Comparison of ENCODE assay signal across 26 mouse cellular contexts in genomic region chr7:127880431-127880830, GRCm38 (mm10). TPM values are rescaled to one million over a fixed set of nuclear protein-coding genes. Genes with fewer than 3 reads are reported as not detected.
DNase-seq lines count a peak whose midpoint lies in the region; ATAC-seq and TF ChIP-seq lines count a peak whose summit lies in the region.
"Had no signal": no experiment of that assay in that cellular context is flagged by ENCODE, and none has a peak within 500 bp of the region (broad histone marks: within the 10 kb centered on the region; RNA-seq: fewer than 3 reads in every experiment).

No protein-coding gene starts in this region.

- no peaks in the 10 kb centered on the region for H3K4me1 ChIP-seq in lung, embryonic 14.5 days (ENCODE audit: insufficient read depth)
- no peaks in the 10 kb centered on the region for H3K4me1 ChIP-seq in lung, postnatal 0 days (ENCODE audit: insufficient read depth, low read depth, low read length)
- H3K4me1 ChIP-seq in ES-Bruce4 (ENCODE audit: control insufficient read depth, insufficient read depth, low read length) = no peaks in the 10 kb centered on the region

- H3K4me2 ChIP-seq in lung, embryonic 14.5 days = no peak overlapping the region
- no peak overlapping the region for H3K4me2 ChIP-seq in lung, postnatal 0 days (replicated peaks; ENCODE audit: low read depth, low read length)
- H3K4me2 ChIP-seq: embryonic facial prominence, embryonic 13.5 days; embryonic facial prominence, embryonic 15.5 days; forebrain, embryonic 12.5 days had no signal

- no peak overlapping the region for H3K9ac ChIP-seq in lung, embryonic 14.5 days
- no peak overlapping the region for H3K9ac ChIP-seq in lung, postnatal 0 days (replicated peaks; ENCODE audit: low read depth)
- no peak overlapping the region for H3K9ac ChIP-seq in ES-Bruce4 (ENCODE audit: low read depth, poor library complexity, severe bottlenecking)
- H3K9ac ChIP-seq: embryonic facial prominence, embryonic 13.5 days; embryonic facial prominence, embryonic 15.5 days; forebrain, embryonic 12.5 days had no signal

- no peak for TF ChIP-seq EP300 in lung, postnatal 0 days (IDR thresholded peaks at IDR 0.05)
- no peak for TF ChIP-seq EP300 in ES-Bruce4 (IDR thresholded peaks at IDR 0.05; ENCODE audit: insufficient read depth, low read depth, low read length)

- ATAC-seq in lung, embryonic 14.5 days (ENCODE audit: insufficient read depth) = no peak
- no peak for ATAC-seq in lung, postnatal 0 days
- ATAC-seq: CD4-positive, CD25-positive, alpha-beta regulatory T cell, adult 4 months; forebrain, embryonic 14.5 days; forebrain, embryonic 16.5 days had no signal

- peak; percentile 22 for DNase-seq in cerebellum, adult 9-11 months
- DNase-seq in cerebellum, adult 11 months = no peak
- no peak for DNase-seq in lung, embryonic 14.5 days
- no peak for DNase-seq in lung, postnatal 0 days (ENCODE audit: low spot score)
- DNase-seq: adrenal gland, adult 2 months; adrenal gland, postnatal 10 days; adrenal gland, postnatal 25 days; B cell, adult 2 months; cerebellum, adult 11-12 months; cerebellum, adult 2 months; cerebellum, adult 9-10 months; cerebellum, postnatal 14 days; cerebellum, postnatal 36 days; embryo, embryonic 11 days had no signal

- TF ChIP-seq CTCF in lung, embryonic 14.5 days (IDR thresholded peaks at IDR 0.05; ENCODE audit: low read depth) = 0 out of 2 replicates have a peak, but pooled peaks have one; percentile 3
- TF ChIP-seq CTCF in lung, postnatal 0 days (IDR thresholded peaks at IDR 0.05) = no peak
- TF ChIP-seq CTCF in ES-Bruce4 (IDR thresholded peaks at IDR 0.05; ENCODE audit: low read depth, low read length) = peak; percentile 4

- no peak overlapping the region for H3K27ac ChIP-seq in lung, embryonic 14.5 days (ENCODE audit: low read depth)
- H3K27ac ChIP-seq in lung, postnatal 0 days (ENCODE audit: low read length) = no peak overlapping the region
- H3K27ac ChIP-seq in ES-Bruce4 (ENCODE audit: insufficient read depth, low read length) = no peak overlapping the region
- H3K27ac ChIP-seq: embryonic facial prominence, embryonic 13.5 days; embryonic facial prominence, embryonic 15.5 days; forebrain, embryonic 10.5 days; forebrain, embryonic 12.5 days had no signal

- 82% methylated on average over 12 of the region's 12 CpGs for WGBS in lung, embryonic 14.5 days
- WGBS in lung, postnatal 0 days = 82% methylated on average over 12 of the region's 12 CpGs

- no peaks in the 10 kb centered on the region for H3K9me3 ChIP-seq in lung, embryonic 14.5 days (ENCODE audit: low read depth, low read length)
- H3K9me3 ChIP-seq in lung, postnatal 0 days (ENCODE audit: low read length) = no peaks in the 10 kb centered on the region
- no peaks in the 10 kb centered on the region for H3K9me3 ChIP-seq in ES-Bruce4 (replicated peaks; ENCODE audit: control insufficient read depth, insufficient read depth, low read length, poor library complexity, severe bottlenecking)
- H3K9me3 ChIP-seq: embryonic facial prominence, embryonic 13.5 days; embryonic facial prominence, embryonic 15.5 days; forebrain, embryonic 12.5 days had no signal

- no peak for TF ChIP-seq POLR2A in ES-Bruce4 (IDR thresholded peaks at IDR 0.05; ENCODE audit: insufficient read depth, low read length)

- no peaks in the 10 kb centered on the region for H3K27me3 ChIP-seq in lung, embryonic 14.5 days (ENCODE audit: insufficient read depth, low read length)
- H3K27me3 ChIP-seq in lung, postnatal 0 days (replicated peaks; ENCODE audit: insufficient read depth, low read length) = no peaks in the 10 kb centered on the region
- no peaks in the 10 kb centered on the region for H3K27me3 ChIP-seq in ES-Bruce4 (ENCODE audit: control insufficient read depth, insufficient read depth, low read length, poor library complexity, severe bottlenecking)
- H3K27me3 ChIP-seq: CH12.LX; embryonic facial prominence, embryonic 13.5 days; embryonic facial prominence, embryonic 15.5 days; forebrain, embryonic 12.5 days had no signal

- H3K4me3 ChIP-seq in lung, embryonic 14.5 days (ENCODE audit: low read depth, low read length) = no peak overlapping the region
- no peak overlapping the region for H3K4me3 ChIP-seq in lung, postnatal 0 days (ENCODE audit: low read depth, low read length)
- H3K4me3 ChIP-seq in ES-Bruce4 (ENCODE audit: low read depth, low read length) = no peak overlapping the region
- H3K4me3 ChIP-seq: embryonic facial prominence, embryonic 13.5 days; embryonic facial prominence, embryonic 15.5 days; erythroblast, embryonic 14.5 days; forebrain, embryonic 10.5 days; forebrain, embryonic 12.5 days had no signal

- H3K36me3 ChIP-seq in lung, embryonic 14.5 days (ENCODE audit: insufficient read depth) = peaks cover 71% of the 10 kb centered on the region
- peaks cover 56% of the 10 kb centered on the region for H3K36me3 ChIP-seq in lung, postnatal 0 days (ENCODE audit: insufficient read depth, low read length)
- peaks cover 49% of the 10 kb centered on the region for H3K36me3 ChIP-seq in ES-Bruce4 (ENCODE audit: control insufficient read depth, insufficient read depth, low read length, poor library complexity, severe bottlenecking)

RNA-seq across cellular contexts. Expression of gene Zfp668, which starts 3.8 kb away (rescaled TPM):
- polyA plus RNA-seq in lung, embryonic 14.5 days (2014; fragmentation: Nextera tagmentation; extraction: Ambion mirVana) = 16.6 and 19.4 TPM in 2 replicates
- polyA plus RNA-seq in lung, postnatal 0 days (2015; fragmentation: Nextera tagmentation; extraction: Ambion mirVana) = 9.4 and 10.0 TPM in 2 replicates
- 15.3 and 17.1 TPM in 2 replicates for polyA plus RNA-seq in ES-Bruce4 (2011; ENCODE audit: insufficient read depth, insufficient read length, low read depth, missing spikeins)

RNA-seq across cellular contexts. Expression of gene Zfp646, which starts 4.4 kb away (rescaled TPM):
- 16.7 and 17.4 TPM in 2 replicates for polyA plus RNA-seq in lung, embryonic 14.5 days (2014; fragmentation: Nextera tagmentation; extraction: Ambion mirVana)
- 6.3 and 6.8 TPM in 2 replicates for polyA plus RNA-seq in lung, postnatal 0 days (2015; fragmentation: Nextera tagmentation; extraction: Ambion mirVana)
- 42.5 TPM in 2 replicates for polyA plus RNA-seq in ES-Bruce4 (2011; ENCODE audit: insufficient read depth, insufficient read length, low read depth, missing spikeins)

RNA-seq across cellular contexts. Expression of gene Prss53, which starts 10.3 kb away (rescaled TPM):
- 0.65 and 0.95 TPM in 2 replicates for polyA plus RNA-seq in lung, embryonic 14.5 days (2014; fragmentation: Nextera tagmentation; extraction: Ambion mirVana)
- 0.56 and 0.76 TPM in 2 replicates for polyA plus RNA-seq in lung, postnatal 0 days (2015; fragmentation: Nextera tagmentation; extraction: Ambion mirVana)
- 0.46 and 0.67 TPM in 2 replicates for polyA plus RNA-seq in ES-Bruce4 (2011; ENCODE audit: insufficient read depth, insufficient read length, low read depth, missing spikeins)

RNA-seq across cellular contexts. Expression of gene Gm21974, which starts 14.8 kb away (rescaled TPM):
- polyA plus RNA-seq in lung, embryonic 14.5 days (2014; fragmentation: Nextera tagmentation; extraction: Ambion mirVana) = not detected in 2 replicates
- polyA plus RNA-seq in lung, postnatal 0 days (2015; fragmentation: Nextera tagmentation; extraction: Ambion mirVana) = not detected in 2 replicates
- not detected in 2 replicates for polyA plus RNA-seq in ES-Bruce4 (2011; ENCODE audit: insufficient read depth, insufficient read length, low read depth, missing spikeins)
- polyA plus RNA-seq: adrenal gland, adult 2 months; brain, embryonic 14.5 days; CD4-positive, CD25-positive, alpha-beta regulatory T cell, adult 4 months; cerebellum, adult 2 months; embryonic facial prominence, embryonic 11.5 days; embryonic facial prominence, embryonic 13.5 days; embryonic facial prominence, embryonic 15.5 days; erythroblast, embryonic 14.5 days; forebrain, embryonic 10.5 days; forebrain, embryonic 12.5 days; forebrain, embryonic 14.5 days; forebrain, embryonic 16.5 days had no signal

RNA-seq across cellular contexts. Expression of gene Vkorc1, which starts 15.0 kb away (rescaled TPM):
- polyA plus RNA-seq in lung, embryonic 14.5 days (2014; fragmentation: Nextera tagmentation; extraction: Ambion mirVana) = 127 and 129 TPM in 2 replicates
- 134 TPM in 2 replicates for polyA plus RNA-seq in lung, postnatal 0 days (2015; fragmentation: Nextera tagmentation; extraction: Ambion mirVana)
- 31.8 and 35.1 TPM in 2 replicates for polyA plus RNA-seq in ES-Bruce4 (2011; ENCODE audit: insufficient read depth, insufficient read length, low read depth, missing spikeins)
